Mouse (Mus musculus) midbrain, embryonic 11.5 days (tissue): ENCODE measurements around the gene Ndufa5. TPM values are rescaled to one million over a fixed set of nuclear protein-coding genes. Genes with fewer than 3 reads are reported as not detected.
A peak's percentile ranks its signal among the peaks of the same experiment; 100 is the strongest.

Experiments
- ATAC-seq: fragments of 200-750 bp; cut with Nextera tagmentation; 2 replicates; pipeline ENCODE4 v1.8.0; 2017; ENCODE audit warnings: moderate TSS enrichment, moderate library complexity; ENCODE audit not compliant: low FRiP score
- DNase-seq: peaks from one replicate; pipeline ENCODE4 v3.0.0; 2015; ENCODE audit warnings: low spot score; ENCODE audit errors: missing footprints
- H3K27ac ChIP-seq: fragments of 300-500 bp; sonication (generic); 2 replicates; pipeline ENCODE4 v1.5.1; 2014; ENCODE audit warnings: low read depth, low read length
- H3K27me3 ChIP-seq: fragments of 300-500 bp; sonication (generic); 2 replicates; pipeline ENCODE4 v1.6.1; 2014; ENCODE audit warnings: mild to moderate bottlenecking, low read length, moderate library complexity, mixed read lengths; ENCODE audit not compliant: control insufficient read depth, insufficient read depth
- H3K36me3 ChIP-seq: fragments of 300-500 bp; sonication (generic); 2 replicates; pipeline ENCODE4 v1.6.1; 2014; ENCODE audit warnings: mild to moderate bottlenecking, low read length, moderate library complexity, mixed read lengths; ENCODE audit not compliant: control insufficient read depth, insufficient read depth
- H3K4me1 ChIP-seq: fragments of 300-500 bp; sonication (generic); 2 replicates; pipeline ENCODE4 v1.6.1; 2014; ENCODE audit warnings: low read length; ENCODE audit not compliant: control insufficient read depth, insufficient read depth
- H3K4me2 ChIP-seq: fragments of 300-500 bp; sonication (generic); 2 replicates; pipeline ENCODE4 v1.6.1; 2014; ENCODE audit warnings: mild to moderate bottlenecking, moderate library complexity
- H3K4me3 ChIP-seq: fragments of 300-500 bp; sonication (generic); 2 replicates; pipeline ENCODE4 v1.5.1; 2014; ENCODE audit warnings: low read depth, low read length
- H3K9ac ChIP-seq: fragments of 300-500 bp; sonication (generic); 2 replicates; pipeline ENCODE4 v1.6.1; 2014; ENCODE audit warnings: low read length
- H3K9me3 ChIP-seq: fragments of 300-500 bp; sonication (generic); 2 replicates; pipeline ENCODE4 v1.6.1; 2016; ENCODE audit warnings: low read length; ENCODE audit not compliant: control insufficient read depth
- WGBS: fragments of 180-500 bp; shearing (Covaris S2); extraction: QIAGEN DNeasy Blood & Tissue Kit; methylation state at CpG from one replicate; pipeline ENCODE4 v1.1.7; 2014; 5-methylcytosine and 5-hydroxymethylcytosine counted together
- polyA plus RNA-seq: library from polyadenylated mRNA; unstranded; fragments of >200 nt; fragmentation: Nextera tagmentation; extraction: Ambion mirVana; gene quantifications from 2 replicates; pipeline ENCODE4 v1.2.1, GENCODE M21; 2014

Gene Ndufa5
- polyA plus RNA-seq, 1 experiment from 2014 or later = 258 TPM

DNA sequence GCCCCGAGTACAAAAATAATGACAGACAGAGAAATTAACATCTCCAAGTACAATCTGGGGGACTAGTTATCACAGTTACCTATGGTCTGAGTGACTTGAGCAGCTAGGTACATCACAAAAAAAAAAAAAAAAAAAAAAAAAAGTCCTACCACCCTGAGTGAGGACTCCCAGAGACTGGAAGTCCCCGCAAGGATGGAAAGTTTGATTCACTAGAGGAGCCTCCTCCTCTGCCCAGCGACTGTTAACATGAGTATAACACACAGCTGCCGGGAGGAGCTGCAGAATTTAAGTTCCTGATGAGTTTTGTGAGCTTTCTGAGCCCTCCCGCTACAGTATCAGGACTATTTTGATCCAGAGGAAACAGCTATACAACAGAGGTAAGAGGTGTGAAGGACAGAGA lies 41.3 kb downstream of the Ndufa5 start:
- 77% methylated on average over 5 of the region's 5 CpGs for WGBS
- ATAC-seq = no peak

GRCm38 (mm10) chr6:24470571-24471132 lies 57.2 kb downstream of the Ndufa5 start:
- 43% methylated on average over 1 of the region's 1 CpGs for WGBS

More for the DNA sequence above, 41.3 kb downstream of the Ndufa5 start:
- H3K4me1 ChIP-seq = no peaks in the 10 kb centered on the region
- no peak for DNase-seq
- H3K27me3 ChIP-seq = no peaks in the 10 kb centered on the region
- H3K9me3 ChIP-seq = no peaks in the 10 kb centered on the region
- H3K4me3 ChIP-seq = no peak overlapping the region
- no peaks in the 10 kb centered on the region for H3K36me3 ChIP-seq
- H3K4me2 ChIP-seq = no peak overlapping the region
- H3K27ac ChIP-seq = no peak overlapping the region
- H3K9ac ChIP-seq = no peak overlapping the region

DNA sequence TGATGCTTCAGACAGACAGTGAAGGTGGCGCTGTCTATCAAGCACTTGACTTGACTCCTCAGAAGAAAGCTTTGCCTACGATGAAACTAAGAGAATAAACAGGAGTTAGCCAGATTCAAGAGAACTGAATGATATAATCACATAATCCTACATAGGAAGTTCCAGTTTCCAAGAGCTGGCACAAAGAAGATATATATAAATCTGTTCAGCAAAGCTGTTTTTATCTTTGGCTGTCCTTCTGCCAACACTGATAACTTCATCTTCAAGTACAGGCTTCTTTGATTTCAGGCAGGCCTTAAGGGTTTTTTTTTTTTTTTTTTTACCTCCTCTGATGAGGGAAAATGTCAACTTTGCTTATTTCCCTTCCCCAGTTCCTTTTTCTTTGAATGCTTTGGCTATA lies 57.7 kb downstream of the Ndufa5 start:
- H3K27ac ChIP-seq = no peak overlapping the region; the same call in 1 of the 2 replicates
- no peaks in the 10 kb centered on the region for H3K27me3 ChIP-seq
- peaks cover 4% of the 10 kb centered on the region; the same call in 1 of the 2 replicates for H3K4me1 ChIP-seq
- H3K9ac ChIP-seq = no peak overlapping the region
- no peak overlapping the region for H3K4me3 ChIP-seq
- WGBS = 67% methylated on average over 2 of the region's 2 CpGs
- H3K36me3 ChIP-seq = no peaks in the 10 kb centered on the region
- ATAC-seq = peak; percentile 1; the same call in 1 of the 2 replicates
- H3K9me3 ChIP-seq = no peaks in the 10 kb centered on the region
- no peak for DNase-seq
- no peak overlapping the region for H3K4me2 ChIP-seq

More at GRCm38 (mm10) chr6:24470571-24471132, 57.2 kb downstream of the Ndufa5 start:
- Histone ChIP-seq H3K27ac (no peak overlapping the region; the same call in 1 of the 2 replicates), H3K4me3 (no peak overlapping the region), H3K9ac (no peak overlapping the region), H3K27me3 (no peaks in the 10 kb centered on the region), H3K9me3 (no peaks in the 10 kb centered on the region), H3K36me3 (no peaks in the 10 kb centered on the region), H3K4me1 (peaks cover 4% of the 10 kb centered on the region; the same call in 1 of the 2 replicates), H3K4me2 (no peak overlapping the region)
- no peak for DNase-seq
- peak; percentile 85 for ATAC-seq

Other genes with a start within 250 kb of the Ndufa5 start
- 0.08 and 0.18 TPM in 2 replicates for gene Iqub, start 12.9 kb downstream of the Ndufa5 start, polyA plus RNA-seq
- not detected in 2 replicates for gene Asb15, start 131 bp upstream of the Ndufa5 start, polyA plus RNA-seq
- gene Lmod2, start 69.7 kb upstream of the Ndufa5 start, polyA plus RNA-seq = not detected in 2 replicates
- gene Wasl, start 137.0 kb upstream of the Ndufa5 start, polyA plus RNA-seq = 47.0 and 50.7 TPM in 2 replicates
- gene Hyal6, start 205.2 kb upstream of the Ndufa5 start, polyA plus RNA-seq = not detected in 2 replicates
- gene Hyal4, start 220.3 kb upstream of the Ndufa5 start, polyA plus RNA-seq = not detected in 2 replicates